Mouse (Mus musculus): Measurements from ENCODE around the gene Frzb.

DNA sequence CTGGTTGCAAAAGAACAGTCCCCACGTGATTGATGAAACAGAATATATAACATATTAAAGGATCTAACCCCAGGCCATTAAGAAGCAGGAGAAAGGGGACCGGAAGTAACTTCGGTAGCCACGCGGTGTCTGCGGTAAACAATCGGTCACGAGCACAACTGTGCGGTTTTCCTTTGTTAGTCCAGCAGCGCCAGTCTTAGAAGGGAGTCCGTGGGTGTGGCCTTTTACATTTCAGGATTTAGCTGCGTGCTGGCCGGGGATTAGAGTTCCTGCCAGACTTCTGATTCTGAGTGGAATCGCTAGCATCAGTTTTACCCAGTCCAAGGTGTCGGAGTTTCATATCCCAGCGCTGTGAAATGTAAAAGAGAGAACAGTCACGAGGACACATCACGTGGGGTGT lies 34.3 kb downstream of the Frzb start:
- TF ChIP-seq TAL1 (IDR thresholded peaks at IDR 0.05; ENCODE audit: low read length) (no peak), GATA1 (IDR thresholded peaks at IDR 0.05; ENCODE audit: low read length) (no peak)

All from erythroblast, embryonic 14.5 days (primary cell).